Mouse (Mus musculus) spleen, adult 2 months (tissue): Measurements from ENCODE around the gene Pdgfd. TPM values are rescaled to one million over a fixed set of nuclear protein-coding genes. Genes with fewer than 3 reads are reported as not detected.

Source experiments
- DNase-seq, 2 experiments: peaks; one replicate each; pipeline versions ENCODE4 v3.0.0 to v3.0.0-alpha.2; 2012 to 2021; ENCODE audit warnings: low spot score in 2 of 2, low read depth in 1 of 2
- H3K27ac ChIP-seq: fragments of 200-500 bp; 2 replicates; pipeline ENCODE4 v1.5.1; 2012; ENCODE audit warnings: low read length, inconsistent platforms; ENCODE audit not compliant: insufficient read depth
- H3K27me3 ChIP-seq: fragments of 200-500 bp; 2 replicates; pipeline ENCODE4 v1.6.1; 2012; ENCODE audit warnings: mild to moderate bottlenecking, moderate library complexity, low read length, inconsistent platforms; ENCODE audit not compliant: control insufficient read depth, insufficient read depth
- H3K36me3 ChIP-seq: fragments of 200-500 bp; 2 replicates; pipeline ENCODE4 v1.6.1; 2012; ENCODE audit warnings: mild to moderate bottlenecking, low read length, inconsistent platforms; ENCODE audit not compliant: control insufficient read depth, insufficient read depth
- H3K4me1 ChIP-seq: fragments of 200-500 bp; 2 replicates; pipeline ENCODE4 v1.6.1; 2011; ENCODE audit warnings: inconsistent platforms; ENCODE audit not compliant: control insufficient read depth, insufficient read depth, insufficient read length
- H3K4me3 ChIP-seq: fragments of 200-500 bp; 2 replicates; pipeline ENCODE4 v1.5.1; 2011; ENCODE audit warnings: mild to moderate bottlenecking, inconsistent platforms; ENCODE audit not compliant: insufficient read depth, insufficient read length; ENCODE audit errors: extremely low read depth
- CTCF ChIP-seq: fragments of 200-500 bp; IDR thresholded peaks from 2 replicates; pipeline ENCODE4 v1.5.1; 2011; ENCODE audit warnings: mild to moderate bottlenecking, inconsistent platforms; ENCODE audit not compliant: insufficient read depth, insufficient read length, insufficient replicate concordance; ENCODE audit errors: extremely low read depth
- POLR2A ChIP-seq: fragments of 200-500 bp; IDR thresholded peaks from 2 replicates; pipeline ENCODE4 v1.6.1; 2011; ENCODE audit warnings: low read depth, low read length, inconsistent platforms
- WGBS: fragments of 180-500 bp; shearing (Covaris S2); methylation state at CpG from one replicate; pipeline ENCODE4 v1.1.7; 2018; 5-methylcytosine and 5-hydroxymethylcytosine counted together
- polyA plus RNA-seq: library from polyadenylated mRNA; depleted of rRNA; stranded (reverse); fragments of >200 nt; gene quantifications from 2 replicates; pipeline ENCODE4 v1.2.3, GENCODE M21; 2012; rRNA removed

The Pdgfd gene
- polyA plus RNA-seq: 0.43 and 0.45 TPM in 2 replicates

DNA sequence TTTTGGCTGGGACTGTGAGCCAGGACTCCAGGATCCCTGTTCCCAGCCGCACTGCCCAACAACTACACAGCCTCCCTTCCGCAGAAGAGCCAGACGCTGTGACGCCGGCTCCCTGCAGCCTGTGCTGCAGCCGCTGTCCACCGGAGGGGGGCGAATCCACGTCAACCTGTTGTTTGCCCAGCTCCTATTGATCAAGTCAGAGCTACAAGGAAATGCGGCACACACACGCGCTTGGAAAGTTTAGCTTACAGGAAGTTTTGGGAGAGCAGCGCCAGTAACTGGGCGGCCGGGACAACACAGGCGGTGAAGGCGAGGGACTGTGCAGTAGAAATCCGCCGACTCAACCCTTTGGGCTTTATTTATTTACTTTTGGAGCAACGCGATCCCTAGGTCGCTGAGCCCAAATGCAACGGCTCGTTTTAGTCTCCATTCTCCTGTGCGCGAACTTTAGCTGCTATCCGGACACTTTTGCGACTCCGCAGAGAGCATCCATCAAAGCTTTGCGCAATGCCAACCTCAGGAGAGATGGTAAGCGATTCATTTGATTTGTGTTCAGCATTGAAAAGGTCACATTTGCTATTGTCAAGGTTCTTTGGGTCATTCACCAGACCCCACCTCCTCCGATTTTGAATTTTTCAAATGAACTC is at the start of gene Pdgfd:
Gene Pdgfd (plus strand): TSS at position 194 of the 647 bp plus-strand sequence.
- Histone ChIP-seq H3K27ac (no peak within 1 kb of the TSS; the same call in 1 of the 2 replicates), H3K4me3 (no peak within 1 kb of the TSS; the same call in 1 of the 2 replicates), H3K27me3 (no peaks in the 10 kb centered on the region), H3K36me3 (no peaks in the 10 kb centered on the region), H3K4me1 (no peaks in the 10 kb centered on the region)
- TF ChIP-seq POLR2A: no peak
- no peak for TF ChIP-seq CTCF
- 5% methylated on average over 32 of the region's 32 CpGs for WGBS
- no peak for DNase-seq

DNA sequence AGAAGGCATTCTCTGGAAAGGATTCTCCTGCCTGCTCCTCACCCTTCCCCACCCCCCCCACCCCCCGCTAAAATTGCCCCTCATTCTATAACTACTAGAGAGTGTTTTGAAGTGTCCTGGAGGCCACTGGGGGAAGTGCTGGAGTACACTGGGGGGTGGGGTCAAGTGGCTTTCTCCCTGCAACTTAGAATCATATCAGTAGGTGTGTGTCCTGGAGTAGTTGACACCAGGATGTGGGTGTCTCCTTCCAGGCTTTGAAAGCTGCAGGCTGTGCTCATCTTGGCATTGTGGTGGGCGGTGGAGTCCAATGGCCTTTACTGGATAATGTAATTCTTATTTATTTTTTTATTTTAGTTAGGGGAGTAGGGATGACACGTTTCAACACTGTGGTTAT is 651 bp downstream of the Pdgfd start:
- 50% methylated on average over 3 of the region's 3 CpGs for WGBS
- Histone ChIP-seq H3K4me1 (no peaks in the 10 kb centered on the region), H3K27me3 (no peaks in the 10 kb centered on the region), H3K36me3 (no peaks in the 10 kb centered on the region), H3K4me3 (no peak overlapping the region), H3K27ac (no peak overlapping the region)
- DNase-seq: no peak
- TF ChIP-seq CTCF (no peak), POLR2A (no peak)

DNA sequence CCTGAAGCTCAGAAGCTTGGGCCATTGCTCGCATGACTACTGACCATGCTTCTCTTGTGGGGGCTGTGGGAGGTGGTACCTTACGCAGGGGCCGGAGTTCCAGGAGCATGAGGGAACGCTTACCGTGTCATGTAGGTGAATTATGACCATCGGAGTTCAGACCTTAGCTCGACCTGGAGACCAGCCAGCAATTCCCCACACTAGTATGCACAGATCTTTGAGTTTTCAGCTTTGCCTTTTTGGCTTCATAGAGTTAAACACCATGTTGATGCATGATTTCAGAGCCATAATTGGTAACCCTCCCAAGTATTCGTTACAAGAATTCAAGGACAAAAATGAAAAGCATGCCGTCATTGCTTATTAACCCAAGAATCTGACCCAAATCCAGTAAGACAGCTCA is 2.6 kb downstream of the Pdgfd start:
- Histone ChIP-seq H3K4me1 (no peaks in the 10 kb centered on the region), H3K36me3 (no peaks in the 10 kb centered on the region), H3K4me3 (no peak overlapping the region), H3K27ac (no peak overlapping the region), H3K27me3 (no peaks in the 10 kb centered on the region)
- TF ChIP-seq POLR2A (no peak), CTCF (no peak)
- no peak for DNase-seq
- 86% methylated on average over 9 of the region's 9 CpGs for WGBS

DNA sequence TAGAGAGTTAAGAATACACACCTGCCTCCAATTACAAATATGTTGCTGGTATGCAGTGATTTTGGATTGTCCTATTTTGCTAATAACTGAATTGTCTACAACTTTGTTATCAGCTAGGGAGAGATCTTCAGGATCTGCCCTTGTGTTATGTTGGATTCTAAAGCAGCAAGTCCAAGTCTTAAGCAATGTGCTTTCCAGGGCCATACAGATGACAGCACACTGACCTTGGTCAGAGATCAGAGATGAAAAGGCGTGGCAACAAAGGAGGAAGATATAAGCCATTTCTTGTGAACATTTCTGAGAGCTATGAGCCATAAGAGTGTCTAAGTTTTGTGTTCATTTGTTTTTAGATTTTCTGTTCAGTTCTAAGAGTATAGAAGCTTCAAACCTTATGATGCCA is 4.9 kb downstream of the Pdgfd start:
- 77% methylated on average over 1 of the region's 1 CpGs for WGBS
- no peak for TF ChIP-seq POLR2A
- TF ChIP-seq CTCF: no peak
- no peak for DNase-seq

DNA sequence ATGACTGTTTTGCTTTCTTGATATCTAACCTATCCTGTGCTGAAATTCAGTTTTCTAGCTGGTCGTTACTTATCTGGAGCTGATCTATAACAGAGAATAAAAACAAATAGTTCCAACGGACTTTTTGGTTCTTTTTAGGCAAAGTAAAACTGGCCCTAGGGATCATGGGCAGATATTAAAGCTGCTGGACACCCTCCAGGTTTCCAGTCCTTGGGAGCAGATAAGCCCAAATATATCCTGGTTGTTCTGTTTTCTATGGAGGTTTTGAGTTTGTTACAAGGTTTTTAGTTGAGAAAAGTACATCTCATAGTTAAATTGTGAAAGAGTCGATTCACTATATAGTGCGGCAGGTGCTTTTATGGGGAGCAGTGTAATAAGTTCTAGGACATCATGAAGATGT is 7.3 kb downstream of the Pdgfd start:
- TF ChIP-seq POLR2A (no peak), CTCF (no peak)
- WGBS: 86% methylated on average over 4 of the region's 4 CpGs

More for the DNA sequence above, 4.9 kb downstream of the Pdgfd start:
- H3K36me3 ChIP-seq: no peaks in the 10 kb centered on the region
- no peaks in the 10 kb centered on the region for H3K27me3 ChIP-seq
- no peak overlapping the region for H3K4me3 ChIP-seq
- no peaks in the 10 kb centered on the region for H3K4me1 ChIP-seq
- H3K27ac ChIP-seq: no peak overlapping the region

DNA sequence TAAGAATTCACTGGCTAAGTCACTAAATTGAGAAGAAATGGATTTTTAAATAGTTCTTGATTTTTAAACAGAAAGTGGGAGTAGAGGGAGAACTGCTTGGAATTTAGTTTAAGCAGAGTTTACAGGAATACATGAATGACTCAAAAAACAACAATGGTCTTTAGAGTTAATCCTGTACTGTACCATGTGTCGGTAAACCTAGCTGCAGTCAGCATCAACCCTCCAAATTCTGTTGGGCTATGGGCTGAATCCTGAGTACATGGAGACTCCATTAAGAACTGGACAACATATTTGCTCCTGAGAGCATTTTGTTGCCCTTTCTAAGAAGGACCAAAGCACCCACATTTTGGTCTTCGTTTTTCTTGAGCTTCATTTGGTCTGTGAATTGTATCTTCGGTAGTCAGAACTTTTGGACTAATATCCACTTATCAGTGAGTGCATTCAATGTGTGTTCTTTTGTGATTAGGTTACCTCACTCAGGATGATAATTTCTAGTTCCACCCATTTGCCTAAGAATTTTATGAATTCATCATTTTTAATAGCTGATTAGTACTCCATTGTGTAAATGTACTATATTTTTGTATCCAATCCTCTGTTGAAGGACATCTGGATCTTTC is 14.0 kb downstream of the Pdgfd start:
- Histone ChIP-seq H3K36me3 (no peaks in the 10 kb centered on the region), H3K4me1 (no peaks in the 10 kb centered on the region), H3K27ac (no peak overlapping the region), H3K27me3 (no peaks in the 10 kb centered on the region), H3K4me3 (no peak overlapping the region)
- TF ChIP-seq CTCF: no peak
- no peak for TF ChIP-seq POLR2A
- DNase-seq: no peak
- 92% methylated on average over 3 of the region's 3 CpGs for WGBS

More for the DNA sequence above, 7.3 kb downstream of the Pdgfd start:
- no peaks in the 10 kb centered on the region for H3K27me3 ChIP-seq
- H3K36me3 ChIP-seq: no peaks in the 10 kb centered on the region
- H3K27ac ChIP-seq: no peak overlapping the region
- no peak for DNase-seq
- H3K4me3 ChIP-seq: no peak overlapping the region
- no peaks in the 10 kb centered on the region for H3K4me1 ChIP-seq

DNA sequence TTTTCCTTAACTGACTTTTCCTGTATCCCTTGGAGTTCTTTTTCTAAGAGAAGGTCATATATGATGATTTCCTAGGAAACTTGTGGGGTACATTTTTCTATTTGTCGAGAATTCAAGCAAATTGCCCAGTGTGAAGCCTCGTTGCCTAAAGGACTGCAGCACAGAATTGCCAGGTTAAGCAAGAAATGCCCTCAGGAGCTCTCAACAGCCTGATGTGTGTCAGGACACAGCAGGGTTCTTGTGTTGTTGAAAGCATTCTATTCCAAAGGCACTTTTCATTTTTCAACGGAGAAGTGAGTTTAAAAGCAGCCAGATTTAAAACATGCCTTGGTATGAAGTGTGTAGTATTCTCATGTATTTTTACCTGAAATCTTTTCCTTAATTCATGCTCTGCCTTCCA is 19.6 kb downstream of the Pdgfd start:
- H3K27ac ChIP-seq: no peak overlapping the region
- TF ChIP-seq POLR2A (no peak), CTCF (no peak)
- DNase-seq: no peak
- no peaks in the 10 kb centered on the region for H3K4me1 ChIP-seq
- H3K4me3 ChIP-seq: no peak overlapping the region
- WGBS: 81% methylated on average over 3 of the region's 3 CpGs
- no peaks in the 10 kb centered on the region for H3K27me3 ChIP-seq
- no peaks in the 10 kb centered on the region for H3K36me3 ChIP-seq
